Mouse (Mus musculus): Measurements from ENCODE around the gene Col27a1. TPM values are rescaled to one million over a fixed set of nuclear protein-coding genes. Genes with fewer than 3 reads are reported as not detected.

The Col27a1 gene
- total and polyA plus RNA-seq, 3 experiments, result not detected

DNA sequence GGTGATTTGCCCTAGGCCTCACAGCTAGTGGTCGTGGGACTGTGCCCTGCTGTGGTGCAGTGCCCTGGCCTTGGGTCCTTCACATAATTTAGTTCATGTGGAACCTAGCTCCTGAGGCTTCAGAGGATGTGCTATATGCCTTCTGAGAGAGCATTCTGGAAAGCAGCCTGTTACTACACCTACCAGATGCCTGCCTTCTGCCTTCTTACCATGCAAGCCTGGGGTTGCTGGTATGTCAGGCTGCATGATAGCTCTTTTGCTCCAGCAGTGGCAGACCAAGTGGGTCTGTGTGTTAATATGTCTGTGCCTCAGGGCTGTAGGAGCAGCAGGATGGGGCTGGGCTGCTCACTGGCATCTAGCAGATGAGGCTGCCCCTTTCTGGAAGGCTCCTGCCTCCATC lies 81.8 kb downstream of the Col27a1 start:
- H3K27me3 ChIP-seq (ENCODE audit: control insufficient read depth in 1 of 2, insufficient read depth in 2 of 2, low read length in 2 of 2), result no peaks in the 10 kb centered on the region

DNA sequence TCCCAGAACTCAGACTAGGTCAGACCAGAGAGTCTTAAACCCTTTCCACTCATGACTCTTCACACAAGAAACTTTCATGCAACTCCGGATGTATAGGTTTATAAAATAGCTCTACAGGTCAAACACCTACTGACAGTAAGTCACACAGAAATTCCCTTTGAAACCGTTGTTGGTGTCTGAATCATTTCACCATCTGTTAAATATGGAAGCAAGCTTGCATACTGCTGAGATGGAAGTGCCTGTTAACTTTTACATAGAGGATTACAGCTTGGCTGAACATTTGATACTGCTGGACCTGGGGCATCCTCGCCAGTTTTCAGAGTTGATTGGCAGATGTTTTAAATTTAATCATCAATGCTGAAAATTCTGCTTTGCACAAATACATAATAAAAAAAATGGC lies 82.5 kb downstream of the Col27a1 start:
- Histone ChIP-seq H3K4me3 (ENCODE audit: control insufficient read depth in 1 of 2, insufficient read depth in 1 of 2, low read depth in 2 of 2, low read length in 2 of 2) (no peak overlapping the region), H3K27me3 (ENCODE audit: control insufficient read depth in 1 of 2, insufficient read depth in 2 of 2, low read length in 2 of 2) (no peaks in the 10 kb centered on the region), H3K9me3 (replicated peaks; ENCODE audit: insufficient read depth, low read length) (no peaks in the 10 kb centered on the region), H3K36me3 (ENCODE audit: control insufficient read depth in 1 of 2, insufficient read depth in 2 of 2, low read length in 2 of 2) (no peaks in the 10 kb centered on the region), H3K79me2 (ENCODE audit: control insufficient read depth, insufficient read depth, low read length, poor library complexity) (no peaks in the 10 kb centered on the region), H3K27ac (ENCODE audit: control insufficient read depth, low read depth, low read length) (no peak overlapping the region), H3K9ac (ENCODE audit: control insufficient read depth, low read depth, low read length, poor library complexity, severe bottlenecking) (no peak overlapping the region), H3K4me1 (ENCODE audit: control insufficient read depth in 1 of 2, insufficient read depth in 2 of 2, low read length in 2 of 2) (no peaks in the 10 kb centered on the region)
- DNase-seq (ENCODE audit: low read depth, low spot score), result no peak
- TF ChIP-seq ELF1 (IDR thresholded peaks at IDR 0.05; ENCODE audit: low read depth, low read length), result no peak
- no peak for TF ChIP-seq MEF2A (IDR thresholded peaks at IDR 0.05; ENCODE audit: extremely low read depth, insufficient replicate concordance, low read depth, low read length, poor library complexity, severe bottlenecking)

More for the DNA sequence above, 81.8 kb downstream of the Col27a1 start:
- Histone ChIP-seq H3K9ac (ENCODE audit: control insufficient read depth, low read depth, low read length, poor library complexity, severe bottlenecking) (no peak overlapping the region), H3K36me3 (ENCODE audit: control insufficient read depth in 1 of 2, insufficient read depth in 2 of 2, low read length in 2 of 2) (no peaks in the 10 kb centered on the region), H3K9me3 (replicated peaks; ENCODE audit: insufficient read depth, low read length) (no peaks in the 10 kb centered on the region), H3K27ac (ENCODE audit: control insufficient read depth, low read depth, low read length) (no peak overlapping the region), H3K4me1 (ENCODE audit: control insufficient read depth in 1 of 2, insufficient read depth in 2 of 2, low read length in 2 of 2) (no peaks in the 10 kb centered on the region), H3K79me2 (ENCODE audit: control insufficient read depth, insufficient read depth, low read length, poor library complexity) (no peaks in the 10 kb centered on the region), H3K4me3 (ENCODE audit: control insufficient read depth in 1 of 2, insufficient read depth in 1 of 2, low read depth in 2 of 2, low read length in 2 of 2) (no peak overlapping the region)
- TF ChIP-seq ZMIZ1 (IDR thresholded peaks at IDR 0.05; ENCODE audit: low read depth, low read length) (no peak), POLR2AphosphoS5 (IDR thresholded peaks at IDR 0.05; ENCODE audit: borderline replicate concordance, low read depth, low read length) (no peak), ZNF384 (IDR thresholded peaks at IDR 0.05; ENCODE audit: low read depth, low read length) (no peak), UBTF (IDR thresholded peaks at IDR 0.05; ENCODE audit: borderline replicate concordance, insufficient read depth, low read depth, low read length) (no peak), GATA1 (IDR thresholded peaks at IDR 0.05; ENCODE audit: low read depth, low read length) (no peak)
- DNase-seq (ENCODE audit: low read depth, low spot score), result no peak

DNA sequence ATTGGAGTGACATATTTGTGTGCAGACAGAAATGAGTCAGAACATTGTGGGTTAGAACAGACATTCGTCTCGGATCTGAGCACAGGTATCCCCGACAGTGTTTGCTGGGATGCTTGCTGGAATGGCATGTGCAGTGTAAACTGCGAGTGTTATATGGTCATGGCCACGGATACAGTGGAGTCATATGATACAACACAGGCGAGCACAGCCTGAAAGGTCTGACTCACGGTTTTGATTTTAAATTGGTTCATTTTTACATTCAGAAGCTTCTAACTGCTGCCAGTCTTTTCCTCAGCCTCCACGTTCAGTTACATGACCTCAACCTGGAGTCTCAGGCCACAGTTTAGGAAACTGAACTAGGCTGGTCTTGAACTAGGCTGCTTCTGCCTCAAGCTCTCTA lies 83.1 kb downstream of the Col27a1 start:
- no peaks in the 10 kb centered on the region for H3K9me3 ChIP-seq (replicated peaks; ENCODE audit: insufficient read depth, low read length)
- H3K27me3 ChIP-seq (ENCODE audit: control insufficient read depth in 1 of 2, insufficient read depth in 2 of 2, low read length in 2 of 2), result no peaks in the 10 kb centered on the region
- no peak for TF ChIP-seq NELFE (IDR thresholded peaks at IDR 0.05; ENCODE audit: low read depth, low read length)
- TF ChIP-seq MAX (IDR thresholded peaks at IDR 0.05; ENCODE audit: low read length), result no peak
- TF ChIP-seq MYC (IDR thresholded peaks at IDR 0.05; ENCODE audit: low read depth, low read length), result no peak
- no peak for TF ChIP-seq TBP (IDR thresholded peaks at IDR 0.05; ENCODE audit: low read depth, low read length)
- no peak for TF ChIP-seq CHD1 (IDR thresholded peaks at IDR 0.05; ENCODE audit: low read depth, low read length)
- TF ChIP-seq JUND (IDR thresholded peaks at IDR 0.05; ENCODE audit: low read depth, low read length), result no peak
- TF ChIP-seq E2F4 (IDR thresholded peaks at IDR 0.05; ENCODE audit: borderline replicate concordance, low read depth, low read length), result no peak
- no peak for TF ChIP-seq CTCF (IDR thresholded peaks at IDR 0.05 in 2 of 3, conservative IDR thresholded peaks at IDR 0.05 in 1 of 3; ENCODE audit: control insufficient read depth in 1 of 3, insufficient read depth in 1 of 3, low read depth in 2 of 3, low read length in 3 of 3, poor library complexity in 1 of 3, severe bottlenecking in 1 of 3)
- TF ChIP-seq ELF1 (IDR thresholded peaks at IDR 0.05; ENCODE audit: low read depth, low read length), result no peak
- no peak for TF ChIP-seq GATA1 (IDR thresholded peaks at IDR 0.05; ENCODE audit: low read depth, low read length)
- no peak for TF ChIP-seq MXI1 (IDR thresholded peaks at IDR 0.05; ENCODE audit: low read depth, low read length)
- H3K9ac ChIP-seq (ENCODE audit: control insufficient read depth, low read depth, low read length, poor library complexity, severe bottlenecking), result no peak overlapping the region
- no peak overlapping the region for H3K27ac ChIP-seq (ENCODE audit: control insufficient read depth, low read depth, low read length)
- no peaks in the 10 kb centered on the region for H3K36me3 ChIP-seq (ENCODE audit: control insufficient read depth in 1 of 2, insufficient read depth in 2 of 2, low read length in 2 of 2)
- no peaks in the 10 kb centered on the region for H3K79me2 ChIP-seq (ENCODE audit: control insufficient read depth, insufficient read depth, low read length, poor library complexity)
- no peak for DNase-seq (ENCODE audit: low read depth, low spot score)
- no peaks in the 10 kb centered on the region for H3K4me1 ChIP-seq (ENCODE audit: control insufficient read depth in 1 of 2, insufficient read depth in 2 of 2, low read length in 2 of 2)
- no peak overlapping the region for H3K4me3 ChIP-seq (ENCODE audit: control insufficient read depth in 1 of 2, insufficient read depth in 1 of 2, low read depth in 2 of 2, low read length in 2 of 2)
